ENCODE assay signal across 8 mouse cellular contexts in genomic region chr4:148074521-148075189, GRCm38 (mm10). TPM values are rescaled to one million over a fixed set of nuclear protein-coding genes. Genes with fewer than 3 reads are reported as not detected.
DNase-seq lines count a peak whose midpoint lies in the region; ATAC-seq and TF ChIP-seq lines count a peak whose summit lies in the region.

No protein-coding gene starts in this region.

- no peak overlapping the region for H3K9ac ChIP-seq in limb, embryonic 12.5 days (replicated peaks)

- ATAC-seq in limb, embryonic 12.5 days (ENCODE audit: insufficient number of reproducible peaks, insufficient read depth, low FRiP score, low TSS enrichment, low read depth), result no peak
- ATAC-seq in neutrophil, adult 5-6 weeks (ENCODE audit: extremely low read depth, insufficient number of reproducible peaks, low FRiP score, poor library complexity, severe bottlenecking), result peak; percentile 43; the same call in 1 of the 2 replicates

- H3K36me3 ChIP-seq in heart, embryonic 10.5 days, result peaks cover 5% of the 10 kb centered on the region
- H3K36me3 ChIP-seq in E14TG2a.4 (ENCODE audit: insufficient read depth, low read length), result peaks cover 14% of the 10 kb centered on the region
- H3K36me3 ChIP-seq in forebrain, embryonic 10.5 days (replicated peaks), result peaks cover 5% of the 10 kb centered on the region
- peaks cover 4% of the 10 kb centered on the region; the same call in 1 of the 2 replicates for H3K36me3 ChIP-seq in limb, embryonic 12.5 days

- H3K27me3 ChIP-seq in heart, embryonic 10.5 days (ENCODE audit: insufficient read depth, poor library complexity, severe bottlenecking), result peaks cover 4% of the 10 kb centered on the region; the same call in 1 of the 2 replicates
- H3K27me3 ChIP-seq in E14TG2a.4 (ENCODE audit: insufficient read depth, low read length), result peaks cover 18% of the 10 kb centered on the region
- no peaks in the 10 kb centered on the region for H3K27me3 ChIP-seq in forebrain, embryonic 10.5 days (ENCODE audit: poor library complexity, severe bottlenecking)
- no peaks in the 10 kb centered on the region for H3K27me3 ChIP-seq in limb, embryonic 12.5 days

- H3K4me2 ChIP-seq in limb, embryonic 12.5 days, result peak overlapping the region; percentile 53

- WGBS in heart, embryonic 10.5 days, result 47% methylated on average over 17 of the region's 17 CpGs
- 52% methylated on average over 17 of the region's 17 CpGs for WGBS in forebrain, embryonic 10.5 days
- 45% methylated on average over 17 of the region's 17 CpGs for WGBS in limb, embryonic 12.5 days

- no peaks in the 10 kb centered on the region for H3K9me3 ChIP-seq in heart, embryonic 10.5 days
- no peaks in the 10 kb centered on the region for H3K9me3 ChIP-seq in E14TG2a.4 (ENCODE audit: low read length)
- H3K9me3 ChIP-seq in forebrain, embryonic 10.5 days, result no peaks in the 10 kb centered on the region
- no peaks in the 10 kb centered on the region for H3K9me3 ChIP-seq in limb, embryonic 12.5 days

- no peak for DNase-seq in heart, embryonic 10.5 days (ENCODE audit: low spot score)
- DNase-seq in heart, postnatal 36 days, result no peak
- no peak for DNase-seq in forebrain, embryonic 10.5 days (ENCODE audit: extremely low spot score, low spot score)
- DNase-seq in spleen, postnatal 10 days (ENCODE audit: low spot score in 2 of 2), result no peak
- no peak for DNase-seq in kidney, adult 8-10 months

- peak overlapping the region; percentile 48 for H3K4me3 ChIP-seq in heart, embryonic 10.5 days
- H3K4me3 ChIP-seq in E14TG2a.4 (replicated peaks; ENCODE audit: low read length), result peak overlapping the region; percentile 72
- peak overlapping the region; percentile 44 for H3K4me3 ChIP-seq in forebrain, embryonic 10.5 days
- H3K4me3 ChIP-seq in limb, embryonic 12.5 days (replicated peaks), result peak overlapping the region; percentile 33

- intact Hi-C loops in heart, postnatal 36 days (cut with DNase I), result loop anchor here (2.0 kb wide), 1 partner anchor 40 kb away; no protein-coding TSS in a partner anchor

- H3K4me1 ChIP-seq in heart, embryonic 10.5 days, result peaks cover 15% of the 10 kb centered on the region
- H3K4me1 ChIP-seq in E14TG2a.4 (replicated peaks; ENCODE audit: low read depth, low read length), result peaks cover 61% of the 10 kb centered on the region
- H3K4me1 ChIP-seq in forebrain, embryonic 10.5 days, result peaks cover 12% of the 10 kb centered on the region
- H3K4me1 ChIP-seq in limb, embryonic 12.5 days (replicated peaks), result peaks cover 11% of the 10 kb centered on the region

- TF ChIP-seq CTCF in E14TG2a.4 (conservative IDR thresholded peaks at IDR 0.05; ENCODE audit: low read length), result peak; percentile 39

- H3K27ac ChIP-seq in heart, embryonic 10.5 days, result peak overlapping the region; percentile 42
- peak overlapping the region; percentile 65; the same call in 1 of the 2 replicates for H3K27ac ChIP-seq in forebrain, embryonic 10.5 days
- H3K27ac ChIP-seq in limb, embryonic 12.5 days, result no peak overlapping the region

RNA-seq across cellular contexts. Expression of gene Agtrap, which starts 13.2 kb away (rescaled TPM):
- 20.8 and 25.5 TPM in 2 replicates for polyA plus RNA-seq in heart, embryonic 10.5 days (2016; fragmentation: Nextera tagmentation; extraction: Ambion mirVana)
- 10 to 100 TPM; 45.1 to 49.3 TPM for total RNA-seq in heart, postnatal 36 days (2021)
- 19.4 TPM in 2 replicates for polyA plus RNA-seq in forebrain, embryonic 10.5 days (2016; fragmentation: Nextera tagmentation; extraction: Ambion mirVana)
- 11.2 and 12.0 TPM in 2 replicates for polyA plus RNA-seq in limb, embryonic 12.5 days (2016; fragmentation: Nextera tagmentation; extraction: Ambion mirVana)
- 19.3 and 20.5 TPM in 2 replicates for total RNA-seq in neutrophil, adult 5-6 weeks (2017)

RNA-seq across cellular contexts. Expression of gene Mthfr, which starts 35.8 kb away (rescaled TPM):
- polyA plus RNA-seq in heart, embryonic 10.5 days (2016; fragmentation: Nextera tagmentation; extraction: Ambion mirVana), result 13.5 and 15.6 TPM in 2 replicates
- 10 to 100 TPM in 1 of 2 experiments, 1 to 10 TPM in 1; 9.2 to 13.1 TPM for total RNA-seq in heart, postnatal 36 days (2021)
- polyA plus RNA-seq in forebrain, embryonic 10.5 days (2016; fragmentation: Nextera tagmentation; extraction: Ambion mirVana), result 27.7 and 30.1 TPM in 2 replicates
- polyA plus RNA-seq in limb, embryonic 12.5 days (2016; fragmentation: Nextera tagmentation; extraction: Ambion mirVana), result 27.3 and 28.9 TPM in 2 replicates
- 10.0 and 20.0 TPM in 2 replicates for total RNA-seq in neutrophil, adult 5-6 weeks (2017)

RNA-seq across cellular contexts. Expression of gene Clcn6, which starts 36.0 kb away (rescaled TPM):
- 8.0 and 8.4 TPM in 2 replicates for polyA plus RNA-seq in heart, embryonic 10.5 days (2016; fragmentation: Nextera tagmentation; extraction: Ambion mirVana)
- 1 to 10 TPM; 8.0 to 9.3 TPM for total RNA-seq in heart, postnatal 36 days (2021)
- 13.4 and 14.2 TPM in 2 replicates for polyA plus RNA-seq in forebrain, embryonic 10.5 days (2016; fragmentation: Nextera tagmentation; extraction: Ambion mirVana)
- 8.5 and 8.8 TPM in 2 replicates for polyA plus RNA-seq in limb, embryonic 12.5 days (2016; fragmentation: Nextera tagmentation; extraction: Ambion mirVana)
- total RNA-seq in neutrophil, adult 5-6 weeks (2017), result 14.9 and 16.5 TPM in 2 replicates

RNA-seq across cellular contexts. Expression of gene Mad2l2, which starts 55.5 kb away (rescaled TPM):
- 43.3 and 51.9 TPM in 2 replicates for polyA plus RNA-seq in heart, embryonic 10.5 days (2016; fragmentation: Nextera tagmentation; extraction: Ambion mirVana)
- 10 to 100 TPM; 10.6 to 11.9 TPM for total RNA-seq in heart, postnatal 36 days (2021)
- 61.8 and 64.5 TPM in 2 replicates for polyA plus RNA-seq in forebrain, embryonic 10.5 days (2016; fragmentation: Nextera tagmentation; extraction: Ambion mirVana)
- 104 and 107 TPM in 2 replicates for polyA plus RNA-seq in limb, embryonic 12.5 days (2016; fragmentation: Nextera tagmentation; extraction: Ambion mirVana)
- 8.7 and 12.2 TPM in 2 replicates for total RNA-seq in neutrophil, adult 5-6 weeks (2017)

RNA-seq across cellular contexts. Expression of gene Draxin, which starts 55.8 kb away (rescaled TPM):
- polyA plus RNA-seq in heart, embryonic 10.5 days (2016; fragmentation: Nextera tagmentation; extraction: Ambion mirVana), result 0.12 and 0.48 TPM in 2 replicates
- total RNA-seq in heart, postnatal 36 days (2021), result under 1 TPM; 0.05 to 0.11 TPM
- polyA plus RNA-seq in forebrain, embryonic 10.5 days (2016; fragmentation: Nextera tagmentation; extraction: Ambion mirVana), result 1.6 and 2.2 TPM in 2 replicates
- polyA plus RNA-seq in limb, embryonic 12.5 days (2016; fragmentation: Nextera tagmentation; extraction: Ambion mirVana), result 1.8 and 1.9 TPM in 2 replicates
- 0.93 and 1.4 TPM in 2 replicates for total RNA-seq in neutrophil, adult 5-6 weeks (2017)
